Mouse (Mus musculus) lung, embryonic 14.5 days (tissue): ENCODE results near the gene Ift74. TPM values are rescaled to one million over a fixed set of nuclear protein-coding genes. Genes with fewer than 3 reads are reported as not detected.

Source experiments
- ATAC-seq: fragments of 200-750 bp; cut with Nextera tagmentation; 2 replicates; pipeline ENCODE4 v1.8.0; 2017; ENCODE audit warnings: mild to moderate bottlenecking, moderate TSS enrichment, moderate library complexity; ENCODE audit not compliant: insufficient read depth
- DNase-seq: peaks from one replicate; pipeline ENCODE4 v3.0.0-alpha.2; 2015
- H3K27ac ChIP-seq: fragments of 300-500 bp; sonication (generic); 2 replicates; pipeline ENCODE4 v1.5.1; 2014; ENCODE audit warnings: low read depth, mild to moderate bottlenecking, moderate library complexity
- H3K27me3 ChIP-seq: fragments of 300-500 bp; sonication (generic); 2 replicates; pipeline ENCODE4 v1.6.1; 2014; ENCODE audit warnings: low read length, control low read depth; ENCODE audit not compliant: insufficient read depth
- H3K36me3 ChIP-seq: fragments of 300-500 bp; sonication (generic); 2 replicates; pipeline ENCODE4 v1.6.1; 2014; ENCODE audit warnings: control low read depth; ENCODE audit not compliant: insufficient read depth
- H3K4me1 ChIP-seq: fragments of 300-500 bp; sonication (generic); 2 replicates; pipeline ENCODE4 v1.6.1; 2014; ENCODE audit warnings: antibody characterized with exemption, control low read depth; ENCODE audit not compliant: insufficient read depth
- H3K4me2 ChIP-seq: fragments of 300-500 bp; sonication (generic); 2 replicates; pipeline ENCODE4 v1.6.1; 2014; ENCODE audit warnings: mild to moderate bottlenecking
- H3K4me3 ChIP-seq: fragments of 300-500 bp; sonication (generic); 2 replicates; pipeline ENCODE4 v1.5.1; 2014; ENCODE audit warnings: low read depth, low read length
- H3K9ac ChIP-seq: fragments of 300-500 bp; sonication (generic); 2 replicates; pipeline ENCODE4 v1.6.1; 2014
- H3K9me3 ChIP-seq: fragments of 300-500 bp; sonication (generic); 2 replicates; pipeline ENCODE4 v1.6.1; 2016; ENCODE audit warnings: low read depth, low read length, control low read depth
- CTCF ChIP-seq: IDR thresholded peaks from 2 replicates; pipeline ENCODE4 v1.5.1; 2016; ENCODE audit warnings: antibody characterized with exemption, low read depth
- WGBS: fragments of 180-500 bp; shearing (Covaris S2); extraction: QIAGEN DNeasy Blood & Tissue Kit; methylation state at CpG from one replicate; pipeline ENCODE4 v1.1.7; 2014; 5-methylcytosine and 5-hydroxymethylcytosine counted together
- microRNA counts: library from miRNA; unstranded; fragments of <30 nt; microRNA quantifications from one replicate; lab custom pipeline; 2016
- microRNA-seq: library from miRNA; unstranded; fragments of <30 nt; microRNA quantifications from one replicate; pipeline ENCODE4, GENCODE M21; 2016; ENCODE audit warnings: borderline number of aligned reads
- polyA plus RNA-seq: library from polyadenylated mRNA; unstranded; fragments of >200 nt; fragmentation: Nextera tagmentation; extraction: Ambion mirVana; gene quantifications from 2 replicates; pipeline ENCODE4 v1.2.1, GENCODE M21; 2014

Ift74 gene
- polyA plus RNA-seq, 1 experiment from 2014 or later, result 34.1 TPM

DNA sequence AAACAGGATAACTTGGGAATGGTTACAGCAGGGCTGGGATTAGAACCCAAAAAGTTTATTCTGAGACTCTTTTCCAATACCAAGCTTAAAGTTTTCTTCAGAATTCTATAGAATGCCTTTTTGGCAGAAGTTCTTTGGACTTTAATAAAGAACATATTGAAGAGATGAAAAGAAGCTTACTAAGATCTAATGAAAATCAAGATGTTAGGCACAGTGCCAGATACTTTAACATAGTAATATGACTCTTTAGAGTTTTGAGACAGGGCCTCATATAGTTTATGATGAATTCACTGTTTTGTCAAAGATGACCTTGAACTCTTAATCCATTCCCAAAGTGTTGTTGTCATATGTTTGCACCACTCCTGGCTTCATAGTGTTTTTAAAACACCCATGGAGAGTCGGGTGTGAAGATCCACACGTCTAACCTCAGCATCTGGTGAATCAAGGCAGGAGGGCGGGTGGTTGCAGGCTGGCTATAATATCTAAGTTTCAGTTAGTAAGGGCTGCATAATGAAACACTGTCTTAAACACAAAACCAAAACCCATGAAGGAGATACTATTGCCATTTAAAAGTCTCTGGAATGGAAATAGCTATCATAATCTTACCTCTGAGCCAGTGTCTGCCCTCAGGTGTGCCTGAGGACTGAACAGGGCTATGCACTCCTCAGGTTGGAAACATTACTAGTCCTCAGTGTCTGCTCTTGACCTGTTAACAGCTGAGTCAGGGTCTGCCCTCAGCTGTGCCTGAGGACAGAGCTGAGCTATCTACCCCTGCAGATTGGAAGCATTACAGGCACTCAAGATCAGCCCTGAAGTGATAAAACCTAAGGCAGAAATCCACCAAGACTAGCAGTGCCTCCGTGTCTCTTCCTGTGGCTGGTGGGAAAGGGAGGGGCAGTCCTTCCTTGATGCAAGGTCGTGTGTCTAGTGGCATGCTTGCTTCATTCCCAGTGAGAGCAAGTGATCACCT, 123.3 kb downstream of the Ift74 start:
- Histone ChIP-seq H3K27me3 (no peaks in the 10 kb centered on the region), H3K36me3 (no peaks in the 10 kb centered on the region), H3K4me2 (no peak overlapping the region), H3K4me3 (no peak overlapping the region), H3K9me3 (no peaks in the 10 kb centered on the region), H3K4me1 (no peaks in the 10 kb centered on the region), H3K9ac (no peak overlapping the region), H3K27ac (no peak overlapping the region)
- no peak for TF ChIP-seq CTCF
- 44% methylated on average over 5 of the region's 5 CpGs for WGBS
- peak; percentile 36 for DNase-seq
- no peak for ATAC-seq

DNA sequence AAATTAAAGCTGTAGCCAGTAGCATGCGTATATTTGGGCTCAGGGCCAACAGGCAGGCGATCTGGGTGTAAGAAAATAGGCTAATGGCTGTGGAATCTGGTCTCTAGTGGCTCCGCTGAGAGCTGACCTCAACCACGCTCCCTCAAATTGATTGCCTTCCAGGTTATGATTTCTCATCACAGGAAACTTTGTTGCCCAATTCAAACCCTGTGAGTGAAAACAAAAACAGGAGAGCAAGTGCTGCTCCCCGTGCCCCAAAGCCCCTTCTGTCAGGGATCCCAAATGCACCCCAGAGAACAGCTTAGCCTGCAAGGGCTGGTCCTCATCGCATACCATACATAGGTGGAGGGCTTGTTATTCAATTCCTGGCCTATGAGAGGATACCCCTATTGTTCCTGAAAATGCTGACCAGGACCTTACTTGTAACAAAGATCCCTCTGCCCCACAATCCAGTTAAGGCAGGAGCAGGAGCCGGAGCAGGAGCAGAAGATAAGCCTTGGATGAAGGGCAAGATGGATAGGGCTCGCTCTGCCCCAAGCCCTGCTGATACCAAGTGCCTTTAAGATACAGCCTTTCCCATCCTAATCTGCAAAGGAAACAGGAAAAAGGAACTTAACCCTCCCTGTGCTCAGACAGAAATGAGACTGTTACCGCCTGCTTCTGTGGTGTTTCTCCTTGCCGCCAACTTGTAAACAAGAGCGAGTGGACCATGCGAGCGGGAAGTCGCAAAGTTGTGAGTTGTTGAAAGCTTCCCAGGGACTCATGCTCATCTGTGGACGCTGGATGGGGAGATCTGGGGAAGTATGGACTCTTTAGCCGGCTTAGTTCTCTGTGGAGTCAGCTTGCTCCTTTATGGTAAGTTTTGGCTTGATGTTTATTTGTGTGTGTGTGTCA, 124.8 kb downstream of the Ift74 start, which contains the start of gene Tek:
Gene Tek, plus strand, starts transcription at position 452 of the 894 bp plus-strand sequence.
- Histone ChIP-seq H3K9me3 (no peaks in the 10 kb centered on the region), H3K27me3 (no peaks in the 10 kb centered on the region), H3K9ac (peak within 1 kb of the TSS; percentile 40), H3K4me1 (no peaks in the 10 kb centered on the region), H3K36me3 (no peaks in the 10 kb centered on the region), H3K27ac (peak within 1 kb of the TSS; percentile 75), H3K4me2 (peak within 1 kb of the TSS; percentile 48), H3K4me3 (peak within 1 kb of the TSS; percentile 32)
- ATAC-seq (peak; percentile 62), DNase-seq (peak; percentile 52)
- 34% methylated on average over 16 of the region's 16 CpGs for WGBS
- no peak for TF ChIP-seq CTCF

DNA sequence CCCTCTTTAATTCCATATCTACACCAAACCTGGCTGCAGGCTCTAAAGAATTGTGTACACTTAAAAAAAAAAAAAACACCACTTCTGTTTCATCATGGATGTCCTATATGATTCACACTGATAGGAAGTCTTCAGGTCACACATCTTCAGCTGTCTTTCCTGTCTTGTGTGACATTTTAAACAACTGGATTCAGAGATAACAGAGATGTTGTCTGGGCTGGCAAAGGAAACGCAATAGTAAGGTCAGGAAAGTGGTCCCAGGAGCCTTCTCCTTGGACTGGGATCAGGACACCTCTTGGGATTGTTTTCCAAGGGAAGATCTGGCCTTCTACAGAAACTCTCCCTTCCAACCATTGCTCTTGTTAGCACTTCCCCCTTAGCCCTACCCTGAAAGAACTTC, 127.5 kb downstream of the Ift74 start:
- H3K27ac ChIP-seq, result no peak overlapping the region
- no peaks in the 10 kb centered on the region for H3K36me3 ChIP-seq
- no peaks in the 10 kb centered on the region for H3K9me3 ChIP-seq
- DNase-seq (no peak), ATAC-seq (no peak)
- no peak overlapping the region for H3K9ac ChIP-seq
- H3K4me1 ChIP-seq, result peaks cover 11% of the 10 kb centered on the region
- 49% methylated on average over 1 of the region's 1 CpGs for WGBS
- H3K27me3 ChIP-seq, result no peaks in the 10 kb centered on the region
- no peak for TF ChIP-seq CTCF
- no peak overlapping the region for H3K4me3 ChIP-seq
- peak overlapping the region; percentile 41; the same call in 1 of the 2 replicates for H3K4me2 ChIP-seq

MicroRNAs within 50 kb of the gene (microRNA counts, 519-probe panel; counts per million panel counts)
- 3,412 counts per million, percentile 69 among the panel's probes with 10 or more counts for microRNA mmu-miR-872 (lab: Ali Mortazavi, UCI)

Small RNA genes lying within 50 kb of the gene (microRNA-seq; reads per million reads assigned to microRNA genes)
- 2,763 reads per million, percentile 84 among the genes with 10 or more reads in this experiment for gene Mir872

Other genes with a start within 250 kb of the Ift74 start
- gene Gm10306, start 57.9 kb upstream of the Ift74 start, polyA plus RNA-seq, result not detected in 2 replicates
- gene Caap1, start 57.7 kb upstream of the Ift74 start, polyA plus RNA-seq, result 21.8 and 22.2 TPM in 2 replicates
- gene Plaa, start 11.2 kb upstream of the Ift74 start, polyA plus RNA-seq, result 78.3 and 80.9 TPM in 2 replicates
- 0.64 and 0.85 TPM in 2 replicates for gene Lrrc19, start 35.7 kb downstream of the Ift74 start, polyA plus RNA-seq
- gene Tek, start 124.8 kb downstream of the Ift74 start, polyA plus RNA-seq, result 40.5 and 42.4 TPM in 2 replicates